Mouse (Mus musculus) megakaryocyte-erythroid progenitor cell, adult 5-6 weeks (primary cell): ENCODE data around the gene Msl3. TPM values are rescaled to one million over a fixed set of nuclear protein-coding genes. Genes with fewer than 3 reads are reported as not detected.

Experiments
- ATAC-seq: replicated peaks from 2 replicates; pipeline ENCODE4 v1.8.0; 2016; ENCODE audit warnings: mild to moderate bottlenecking, inconsistent platforms; ENCODE audit not compliant: severe bottlenecking, poor library complexity, low FRiP score, low TSS enrichment
- total RNA-seq, 2 experiments: library from RNA; stranded (forward) in 1 of 2; stranded (reverse) in 1 of 2; fragments of 200-1000, 215-1000 nt in 1 of 2; fragments of >200 nt in 1 of 2; fragmentation: Nextera tagmentation in 1 of 2; gene quantifications; 2 replicates each; pipeline ENCODE4 v1.2.3; 2014 to 2017

Gene Msl3
- total RNA-seq (2014; fragmentation: Nextera tagmentation) (45.3 and 49.6 TPM in 2 replicates), total RNA-seq (2017) (118 and 131 TPM in 2 replicates)

GRCm38 (mm10) chrX:168673525-168674406 is at the start of gene Msl3:
Gene Msl3 (minus strand): TSS chrX:168673898.
- peak; percentile 88 for ATAC-seq

GRCm38 (mm10) chrX:168717969-168718368 is 44.3 kb upstream of the Msl3 start:
- 0 out of 2 replicates have a peak, but pooled peaks have one; percentile 57 for ATAC-seq

- no peak for ATAC-seq
Observed at GRCm38 (mm10) chrX:168674407-168674962, 787 bp upstream of the Msl3 start.

GRCm38 (mm10) chrX:168672913-168673524 is 679 bp downstream of the Msl3 start:
- 0 out of 2 replicates have a peak, but pooled peaks have one; percentile 0 for ATAC-seq

GRCm38 (mm10) chrX:168672425-168672824 is 1.3 kb downstream of the Msl3 start:
- ATAC-seq: peak; percentile 80

- ATAC-seq: 0 out of 2 replicates have a peak, but pooled peaks have one; percentile 26
Observed at GRCm38 (mm10) chrX:168663982-168664689, 9.6 kb downstream of the Msl3 start.

- peak; percentile 91 for ATAC-seq
Observed at GRCm38 (mm10) chrX:168660236-168660635, 13.5 kb downstream of the Msl3 start.

DNA sequence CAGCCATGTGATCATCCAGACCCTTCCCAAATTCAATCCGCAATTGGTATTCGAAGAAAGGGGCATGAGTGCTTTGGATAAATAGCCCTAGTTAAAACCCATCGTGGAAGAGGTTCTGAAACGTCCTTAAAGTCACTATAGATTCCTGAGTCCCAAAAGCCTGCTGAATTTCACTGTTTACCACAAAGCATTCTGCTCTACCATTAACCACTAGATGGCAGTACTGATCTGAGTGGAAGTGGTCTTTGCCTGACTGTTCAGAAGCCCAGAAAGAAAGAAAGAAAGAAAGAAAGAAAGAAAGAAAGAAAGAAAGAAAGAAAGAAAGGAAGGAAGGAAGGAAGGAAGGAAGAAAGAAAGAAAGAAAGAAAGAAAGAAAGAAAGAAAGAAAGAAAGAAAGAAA is 13.9 kb downstream of the Msl3 start:
- peak; percentile 85; the same call in 1 of the 2 replicates for ATAC-seq

DNA sequence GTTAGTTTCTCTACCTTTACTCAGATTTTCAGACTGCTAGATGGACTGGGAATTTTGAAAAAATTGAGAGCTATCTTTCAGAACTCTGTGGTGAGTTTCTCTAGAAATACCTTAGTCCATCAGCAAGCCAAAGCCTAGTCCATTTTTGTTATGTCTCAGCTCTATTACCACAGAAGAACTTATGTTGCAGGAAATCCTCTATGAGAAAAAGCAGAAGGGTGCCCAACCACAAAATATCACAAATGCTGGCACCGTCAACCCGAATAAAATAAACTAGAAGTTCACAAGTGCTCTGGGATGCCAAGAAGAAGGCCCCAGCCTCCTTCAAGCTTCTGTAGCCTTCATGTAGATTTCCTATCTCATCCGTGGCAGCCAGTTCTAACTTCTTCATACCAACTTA is 14.4 kb downstream of the Msl3 start:
- no peak for ATAC-seq

DNA sequence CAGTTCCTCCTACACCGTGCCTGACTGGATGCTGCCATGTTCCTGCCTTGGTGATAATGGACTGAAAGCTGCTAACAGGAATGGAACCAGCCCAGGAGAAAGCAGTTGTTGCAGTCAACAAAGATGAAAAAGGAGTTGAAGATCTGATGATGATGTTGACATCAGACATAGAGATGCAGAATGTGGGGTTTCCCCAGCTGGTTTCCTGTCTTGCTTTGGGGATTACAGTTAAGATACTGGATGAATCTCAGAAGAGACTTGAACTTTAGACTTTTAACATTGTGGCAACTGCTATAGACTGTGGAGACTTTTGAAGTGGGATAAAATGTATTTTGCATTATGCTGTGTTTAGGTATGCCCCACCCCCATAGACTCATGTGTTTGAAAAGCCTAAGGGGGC is 15.9 kb downstream of the Msl3 start:
- no peak for ATAC-seq

DNA sequence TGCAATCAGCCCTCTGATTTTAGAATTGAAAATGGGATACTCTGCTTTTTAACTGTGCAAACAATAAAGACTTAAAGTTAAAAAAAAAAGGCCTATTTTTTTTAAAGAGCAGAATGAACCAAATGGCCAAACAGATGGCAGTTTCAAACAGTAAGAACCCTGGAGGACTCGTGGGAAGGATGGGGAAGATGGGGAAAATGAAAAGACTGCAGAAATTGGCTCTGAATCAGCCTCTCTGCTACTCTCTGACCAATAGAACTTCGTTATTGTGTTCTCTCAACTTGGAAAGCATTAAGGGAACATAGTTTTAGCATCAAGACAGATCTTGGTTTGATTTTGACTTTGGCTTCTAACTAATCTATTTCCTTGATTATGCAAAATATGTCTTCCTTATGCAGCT is 24.4 kb downstream of the Msl3 start:
- no peak for ATAC-seq

- 0 out of 2 replicates have a peak, but pooled peaks have one; percentile 50 for ATAC-seq
Observed at GRCm38 (mm10) chrX:168647746-168648145, 26.0 kb downstream of the Msl3 start.

DNA sequence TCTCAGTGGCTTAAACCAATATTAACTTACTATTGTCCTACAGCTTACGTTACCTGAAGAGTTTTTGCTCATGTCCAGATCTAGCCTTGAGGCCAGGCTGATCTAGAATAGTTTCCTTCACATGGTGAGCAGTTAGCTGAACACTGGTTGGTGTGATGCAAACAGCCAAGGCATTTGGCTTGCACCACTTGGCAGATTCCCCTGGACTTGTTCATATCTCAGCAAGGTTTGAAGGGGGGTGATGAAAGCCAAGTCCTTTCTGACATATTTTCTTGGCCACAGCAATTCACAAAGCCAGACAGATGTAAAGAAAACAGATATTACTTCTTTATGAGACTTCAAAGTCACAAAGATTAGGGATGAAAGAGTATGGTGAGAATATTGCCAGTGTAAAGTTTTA is 30.2 kb downstream of the Msl3 start:
- ATAC-seq: no peak

DNA sequence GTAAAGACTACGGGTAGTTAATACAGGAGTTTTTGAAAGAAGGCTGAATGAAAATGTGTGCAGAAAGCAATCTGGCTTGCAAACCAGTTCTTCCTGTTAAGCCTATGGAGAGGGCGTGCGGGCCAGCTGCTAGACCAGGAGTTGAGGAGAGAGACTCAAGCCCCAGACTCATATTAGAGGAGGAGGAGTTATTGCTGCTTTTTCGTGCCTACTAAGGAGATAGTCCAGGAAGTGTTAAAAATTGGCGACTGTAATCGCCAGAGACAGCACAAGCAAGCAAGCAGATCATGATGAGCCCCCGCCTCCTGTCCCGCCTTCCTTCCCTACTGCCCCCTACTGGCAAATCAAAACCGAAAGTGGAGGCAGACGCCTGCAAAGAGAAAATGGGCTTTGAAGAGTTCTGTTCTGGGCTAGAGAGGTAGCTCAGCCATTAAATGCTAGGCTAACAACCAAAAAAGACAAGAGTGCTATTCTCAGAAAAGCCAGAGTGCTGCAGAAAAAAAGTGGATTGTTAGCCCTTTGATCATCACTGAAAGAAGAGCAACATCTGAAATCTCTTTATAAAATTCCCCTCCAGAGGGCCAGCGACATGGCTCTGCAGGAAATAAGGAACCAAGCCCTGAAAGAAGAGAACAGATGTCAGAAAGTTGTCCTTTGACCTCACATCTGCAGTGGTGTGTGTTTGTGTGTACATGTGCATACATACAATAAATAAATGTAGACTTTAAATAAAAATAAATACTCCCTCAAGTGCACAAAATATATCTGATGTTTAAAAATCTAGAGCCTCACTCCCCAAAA is 33.9 kb downstream of the Msl3 start:
- peak; percentile 99 for ATAC-seq

Other genes with a start within 250 kb of the Msl3 start
- not detected in 2 replicates for gene Frmpd4, start 96.7 kb downstream of the Msl3 start, total RNA-seq (2014; fragmentation: Nextera tagmentation)
- gene Frmpd4, start 96.7 kb downstream of the Msl3 start, total RNA-seq (2017): not detected in 2 replicates
- gene Arhgap6, start 121.2 kb upstream of the Msl3 start, total RNA-seq (2014; fragmentation: Nextera tagmentation): 7.5 and 8.2 TPM in 2 replicates
- gene Arhgap6, start 121.2 kb upstream of the Msl3 start, total RNA-seq (2017): 8.3 and 16.0 TPM in 2 replicates